Mouse (Mus musculus) ES-E14 (cell line): ENCODE data around the gene Tulp2.

Source experiments
- HCFC1 ChIP-seq: IDR thresholded peaks from 2 replicates; pipeline ENCODE4 v1.6.1; 2012; ENCODE audit warnings: low read length, inconsistent platforms, borderline replicate concordance; ENCODE audit not compliant: insufficient read depth
- ZC3H11A ChIP-seq: IDR thresholded peaks from 2 replicates; pipeline ENCODE4 v1.6.1; 2012; ENCODE audit warnings: low read depth, mild to moderate bottlenecking, inconsistent platforms, low read length, borderline replicate concordance

DNA sequence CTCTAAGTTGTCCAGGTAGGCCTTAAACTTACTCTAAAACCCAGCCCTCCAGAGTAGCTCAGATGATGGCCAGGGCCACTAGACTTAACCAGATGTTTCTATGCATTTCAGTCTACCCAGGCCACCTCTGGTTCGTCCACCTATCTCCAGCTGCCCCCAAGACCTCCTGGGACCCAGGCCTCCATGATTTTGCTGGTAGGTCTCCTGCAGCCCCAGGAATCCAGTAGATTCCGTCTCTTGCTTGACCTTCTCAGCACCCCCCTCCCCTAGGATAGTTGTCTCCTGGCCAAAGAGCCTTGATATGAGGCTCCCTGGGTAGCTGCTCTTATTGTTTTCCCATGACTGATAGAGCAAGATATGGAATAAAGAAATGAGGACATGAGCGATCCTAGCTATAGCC, 57.4 kb downstream of the Tulp2 start:
- no peak for TF ChIP-seq ZC3H11A
- TF ChIP-seq HCFC1: no peak
